Mouse (Mus musculus) layer of hippocampus, adult 9-10 months (tissue): ENCODE measurements around the gene Gm21860.
"Not testable (repeated sequence)": the region's sequence is repeated elsewhere in the genome, so short reads cannot be mapped to it uniquely, and the experiment has no call there.

ENCODE experiments used
- DNase-seq: peaks from one replicate; pipeline ENCODE4 v3.0.0; 2022; ENCODE audit warnings: low spot score

The Gm21860 gene

GRCm38 (mm10) chrY:90754721-90755120 lies at the start of gene Gm21860:
Gene Gm21860, minus strand, starts transcription at chrY:90754821.
- DNase-seq: not testable (repeated sequence)

GRCm38 (mm10) chrY:90784438-90784837 lies 29.8 kb upstream of the Gm21860 start, which contains the start of gene Gm47283:
Gene Gm47283, plus strand, starts transcription at chrY:90784738.
- not testable (repeated sequence) for DNase-seq

- not testable (repeated sequence) for DNase-seq
These were observed 9.4 kb downstream of the Gm21860 start for GRCm38 (mm10) chrY:90745256-90745655.

GRCm38 (mm10) chrY:90744381-90744981 lies 10.1 kb downstream of the Gm21860 start:
- DNase-seq: peak; percentile 89

- DNase-seq: no peak
These were observed 10.8 kb downstream of the Gm21860 start for GRCm38 (mm10) chrY:90743811-90744220.

- DNase-seq: not testable (repeated sequence)
These were observed 11.4 kb downstream of the Gm21860 start for GRCm38 (mm10) chrY:90743053-90743810.

- DNase-seq: not testable (repeated sequence)
These were observed 12.2 kb downstream of the Gm21860 start for GRCm38 (mm10) chrY:90742261-90743052.

GRCm38 (mm10) chrY:90741452-90742260 lies 13.0 kb downstream of the Gm21860 start:
- not testable (repeated sequence) for DNase-seq

GRCm38 (mm10) chrY:90741006-90741405 lies 13.6 kb downstream of the Gm21860 start:
- DNase-seq: not testable (repeated sequence)

- no peak for DNase-seq
These were observed 14.5 kb downstream of the Gm21860 start for GRCm38 (mm10) chrY:90740013-90740561.

GRCm38 (mm10) chrY:90739531-90740012 lies 15.0 kb downstream of the Gm21860 start:
- not testable (repeated sequence) for DNase-seq

GRCm38 (mm10) chrY:90738841-90739530 lies 15.6 kb downstream of the Gm21860 start:
- not testable (repeated sequence) for DNase-seq

GRCm38 (mm10) chrY:90738431-90738680 lies 16.3 kb downstream of the Gm21860 start:
- no peak for DNase-seq

GRCm38 (mm10) chrY:90737606-90738430 lies 16.8 kb downstream of the Gm21860 start:
- no peak for DNase-seq

- DNase-seq: not testable (repeated sequence)
These were observed 18.2 kb downstream of the Gm21860 start for GRCm38 (mm10) chrY:90736217-90737000.

GRCm38 (mm10) chrY:90735181-90735895 lies 19.3 kb downstream of the Gm21860 start:
- DNase-seq: not testable (repeated sequence)

GRCm38 (mm10) chrY:90734334-90734696 lies 20.3 kb downstream of the Gm21860 start:
- DNase-seq: not testable (repeated sequence)

- DNase-seq: not testable (repeated sequence)
These were observed 20.8 kb downstream of the Gm21860 start for GRCm38 (mm10) chrY:90733656-90734333.
